Mouse (Mus musculus) v-Abl transformed pro-B cells (cell line): ENCODE data around the gene Tbc1d5.

Experiments used
- in situ Hi-C, 2 experiments: fragments of 400-800 bp; cut with MboI; formaldehyde crosslinking; loops; one replicate each; pipeline ENCODE4 v1.15.1; 2025; ENCODE audit not compliant: unreplicated experiment in 2 of 2

Gene Tbc1d5

GRCm38 (mm10) chr17:51111194-51111593 is 68.0 kb downstream of the Tbc1d5 start:
- in situ Hi-C loops = loop anchor here in 1 of 2 experiments (5.0 kb wide), 1 partner anchor 176 kb away; no protein-coding TSS in a partner anchor

DNA sequence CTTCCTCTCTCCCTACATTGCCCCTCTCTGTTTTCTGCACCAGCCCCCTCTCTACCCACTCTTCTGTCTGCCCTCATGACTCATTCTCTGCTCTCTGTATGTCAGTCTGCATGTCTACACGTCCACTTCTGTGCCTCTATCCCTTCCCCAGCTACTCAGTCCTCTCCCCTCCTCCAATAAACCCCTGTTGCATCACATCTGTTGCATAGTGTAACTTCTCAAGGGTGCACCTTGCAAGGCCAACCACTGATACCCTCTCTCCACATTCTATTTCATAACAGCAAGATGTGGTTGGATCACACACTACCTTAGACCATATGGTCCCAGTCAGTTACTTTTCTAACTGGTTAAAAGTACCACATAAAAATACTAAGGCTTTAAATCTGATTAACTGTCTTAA is 74.9 kb downstream of the Tbc1d5 start:
- in situ Hi-C loops = loop anchor here in 1 of 2 experiments (10.0 kb wide), 1 partner anchor 181 kb away; no protein-coding TSS in a partner anchor

GRCm38 (mm10) chr17:51043869-51044268 is 135.3 kb downstream of the Tbc1d5 start:
- in situ Hi-C loops = no loop called here

DNA sequence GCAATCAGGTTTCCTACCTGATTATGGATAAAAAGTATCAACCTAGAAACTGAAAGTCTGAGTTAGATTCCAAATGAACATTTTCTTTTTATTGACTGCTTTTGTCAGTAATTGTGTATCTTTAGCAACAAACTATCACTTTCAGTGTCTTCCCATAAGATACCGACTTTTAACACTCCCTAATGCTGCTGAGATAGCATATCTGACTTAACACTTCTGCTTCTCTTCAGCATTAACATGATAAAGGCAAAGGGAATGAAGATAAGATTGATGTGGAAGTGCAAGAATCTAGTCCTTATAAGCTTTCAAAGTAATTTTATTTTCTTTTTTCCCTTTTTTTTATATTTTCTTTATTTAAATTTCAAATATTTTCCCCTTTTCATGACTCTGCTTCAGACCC is 138.3 kb downstream of the Tbc1d5 start:
- in situ Hi-C loops = no loop called here

DNA sequence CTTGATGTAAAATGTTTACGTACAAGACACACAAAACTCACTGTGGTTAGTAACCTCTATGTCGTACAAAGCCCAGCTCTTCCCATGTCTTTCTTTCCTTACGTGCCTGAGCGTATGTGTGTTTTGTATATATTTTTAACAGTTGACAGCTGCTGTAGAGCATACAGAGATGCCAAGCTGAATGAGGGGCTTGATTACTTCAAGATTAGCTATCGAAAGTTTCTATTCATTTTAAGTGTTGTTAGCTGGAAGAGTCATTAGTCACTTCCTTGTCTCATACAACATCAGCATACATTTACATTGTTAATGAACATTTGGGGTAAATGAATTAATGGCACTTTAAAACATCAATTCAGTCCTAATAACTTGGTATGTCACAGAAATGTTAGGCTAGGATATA is 155.9 kb downstream of the Tbc1d5 start:
- in situ Hi-C loops = no loop called here

DNA sequence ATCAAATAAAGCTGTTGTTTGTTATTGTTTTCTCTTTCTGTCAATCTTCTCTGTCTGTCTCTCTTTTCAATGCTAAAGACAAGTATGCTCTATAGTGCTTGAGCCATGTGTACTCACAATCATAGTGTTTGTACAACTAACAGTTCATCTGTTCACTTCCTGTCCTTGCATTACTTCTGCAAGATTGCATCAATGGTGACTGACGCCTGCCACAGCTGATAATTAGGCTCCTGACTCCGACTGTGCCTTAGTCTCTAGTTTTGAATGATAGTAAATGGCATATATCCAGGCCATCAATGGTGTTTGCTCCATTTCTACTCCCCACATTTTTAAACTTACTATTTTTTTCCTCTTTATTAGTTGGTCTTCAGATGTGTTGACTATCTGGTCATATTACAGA is 162.8 kb downstream of the Tbc1d5 start:
- in situ Hi-C loops = no loop called here

GRCm38 (mm10) chr17:51013908-51014307 is 165.2 kb downstream of the Tbc1d5 start:
- in situ Hi-C loops = no loop called here

DNA sequence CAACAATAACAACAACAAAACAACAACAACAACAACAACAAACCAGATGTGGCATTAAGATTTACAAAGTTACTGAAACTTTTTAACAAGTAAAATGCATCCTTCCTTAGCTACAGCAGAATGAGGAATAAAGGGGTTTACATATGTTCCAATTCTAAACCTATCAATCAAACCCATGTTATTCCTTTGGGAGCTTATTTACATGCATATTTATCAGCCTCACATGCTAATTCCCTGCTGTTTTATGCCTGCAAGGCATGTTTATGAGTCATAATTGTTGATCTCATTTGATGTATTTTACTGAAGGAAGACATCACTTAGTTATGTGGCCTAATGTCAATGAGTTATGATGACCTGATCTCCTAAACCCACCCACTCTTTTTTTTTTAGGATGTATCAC is 176.0 kb downstream of the Tbc1d5 start:
- in situ Hi-C loops = no loop called here

DNA sequence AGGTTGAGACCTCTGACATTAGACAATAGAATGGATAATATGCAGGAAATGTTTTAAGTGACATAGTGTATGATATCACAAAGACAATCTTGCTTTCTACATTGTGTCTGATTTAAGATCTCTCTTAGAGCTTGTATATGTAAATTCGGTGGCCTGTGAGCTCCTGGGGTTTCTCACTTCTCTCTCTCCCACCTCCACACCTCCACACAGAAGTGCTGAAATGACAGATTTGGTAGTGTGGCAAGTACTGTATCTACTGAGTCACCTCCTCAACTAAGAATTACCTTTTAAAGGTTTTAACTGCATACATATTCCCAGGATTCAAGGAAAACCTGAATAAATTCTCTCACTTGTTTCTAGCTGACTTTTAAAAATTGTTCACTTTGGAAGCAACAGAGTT is 180.9 kb downstream of the Tbc1d5 start:
- in situ Hi-C loops = loop anchor here (10.0 to 25.0 kb wide), 3 partner anchors 1167 to 1457 kb away; no protein-coding TSS in a partner anchor

DNA sequence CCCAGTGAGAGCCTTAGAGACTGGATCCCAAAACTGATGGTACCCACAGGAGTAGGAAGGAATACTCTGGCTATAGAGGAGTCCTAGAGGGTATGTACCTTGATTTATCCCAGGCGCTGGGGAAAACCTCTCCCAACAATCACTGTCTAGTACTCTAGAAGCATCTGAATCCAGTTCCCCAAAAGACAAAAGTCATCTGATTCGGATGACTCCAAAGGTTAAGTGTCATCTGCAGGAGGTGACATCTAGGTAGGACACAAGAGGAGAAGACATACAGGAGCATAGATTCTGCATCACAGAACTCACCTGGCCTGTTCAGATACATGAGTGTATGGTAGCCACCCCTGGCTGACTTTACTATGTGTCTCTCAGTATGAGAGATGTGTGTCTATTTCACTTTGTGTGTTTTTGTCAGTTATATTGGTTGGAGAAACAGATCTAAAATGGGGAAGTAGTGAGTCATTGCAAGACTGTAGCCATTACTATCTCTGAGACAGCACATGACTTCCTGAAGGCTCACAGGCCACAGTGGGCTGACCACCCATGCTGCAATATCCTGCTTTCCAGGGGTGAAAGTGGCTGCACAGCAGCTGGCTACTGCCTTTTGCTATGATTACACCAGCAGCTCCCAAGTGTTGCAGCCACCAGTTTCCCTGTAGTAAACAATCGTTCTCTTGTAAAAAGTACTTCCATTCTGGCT is 185.7 kb downstream of the Tbc1d5 start:
- in situ Hi-C loops = loop anchor here (5.0 to 25.0 kb wide), 4 partner anchors 294 to 1461 kb away; no protein-coding TSS in a partner anchor

DNA sequence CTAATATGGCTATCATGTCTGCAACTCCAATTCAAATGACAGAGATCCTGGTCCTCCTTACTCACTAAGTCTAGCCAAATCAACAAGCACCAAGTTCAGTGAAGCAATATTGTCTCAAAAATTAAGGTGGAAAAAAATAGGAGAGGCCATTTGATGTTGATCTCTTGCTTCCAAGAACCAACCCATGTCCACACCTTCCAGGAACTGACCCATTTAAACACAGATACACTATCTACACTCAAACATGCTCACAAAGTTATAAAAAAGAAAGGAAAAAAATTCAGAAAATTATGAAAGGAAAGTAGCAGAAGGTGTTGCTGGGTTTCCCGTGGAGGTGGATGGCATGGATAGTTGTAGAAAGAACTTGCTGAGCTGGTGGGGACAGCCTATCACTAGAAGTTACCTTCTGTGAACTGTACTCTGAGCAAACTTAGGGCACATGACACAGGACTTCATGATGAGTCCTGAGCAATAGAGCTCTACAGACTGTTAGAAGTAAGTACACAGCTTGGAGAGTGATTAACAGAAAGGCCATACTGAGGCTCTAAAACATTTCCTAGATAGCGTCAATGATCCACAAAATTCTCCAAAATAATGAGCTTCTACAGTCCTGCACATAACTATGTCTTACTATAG is 188.3 kb downstream of the Tbc1d5 start:
- in situ Hi-C loops = loop anchor here (5.0 to 25.0 kb wide), 4 partner anchors 296 to 1464 kb away; no protein-coding TSS in a partner anchor

DNA sequence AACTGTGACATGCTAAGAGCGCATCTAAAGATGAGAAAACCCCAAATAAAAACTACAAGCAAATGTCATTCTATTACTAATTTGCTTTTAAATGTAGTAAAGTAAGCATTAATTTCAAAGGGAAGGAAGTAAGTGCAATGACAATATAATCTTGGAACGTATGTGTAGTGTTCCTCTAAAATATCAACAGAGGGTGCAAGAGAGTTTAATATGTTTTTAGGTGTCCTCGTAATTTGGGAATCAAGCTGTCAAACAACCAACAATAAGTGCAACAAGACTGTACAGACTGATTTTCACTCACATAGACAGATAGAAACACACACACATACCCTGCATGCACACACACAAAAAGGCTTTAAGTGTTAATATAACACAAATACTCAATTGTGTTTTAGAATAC is 191.2 kb downstream of the Tbc1d5 start:
- in situ Hi-C loops = loop anchor here (5.0 to 25.0 kb wide), 2 partner anchors 799 to 1199 kb away; no protein-coding TSS in a partner anchor

GRCm38 (mm10) chr17:50981933-50982332 is 197.2 kb downstream of the Tbc1d5 start:
- in situ Hi-C loops = loop anchor here in 1 of 2 experiments (25.0 kb wide), 1 partner anchor 1205 kb away; no protein-coding TSS in a partner anchor

DNA sequence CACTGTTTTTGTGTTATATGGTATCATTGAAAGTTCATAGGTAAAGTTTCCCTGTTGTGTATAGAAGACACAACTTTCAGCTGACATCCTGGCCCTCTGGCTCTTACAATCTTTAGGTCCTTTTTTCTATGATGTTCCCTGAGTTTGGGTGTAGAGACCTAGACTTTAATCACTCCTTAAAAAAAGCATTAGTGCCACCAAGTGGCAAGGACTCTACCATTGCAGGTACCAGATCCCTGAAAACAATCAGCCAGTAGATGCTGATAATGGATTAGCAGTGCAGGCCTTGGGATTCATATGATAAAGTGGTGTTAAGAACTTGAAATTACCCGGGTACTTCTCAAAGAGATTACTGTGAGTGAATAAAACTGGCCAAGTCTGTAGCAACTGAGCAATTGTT is 207.0 kb downstream of the Tbc1d5 start:
- in situ Hi-C loops = loop anchor here (10.0 to 25.0 kb wide), 3 partner anchors 685 to 1493 kb away; partner anchors contain the start of gene Dazl (in 1 of the 2)

DNA sequence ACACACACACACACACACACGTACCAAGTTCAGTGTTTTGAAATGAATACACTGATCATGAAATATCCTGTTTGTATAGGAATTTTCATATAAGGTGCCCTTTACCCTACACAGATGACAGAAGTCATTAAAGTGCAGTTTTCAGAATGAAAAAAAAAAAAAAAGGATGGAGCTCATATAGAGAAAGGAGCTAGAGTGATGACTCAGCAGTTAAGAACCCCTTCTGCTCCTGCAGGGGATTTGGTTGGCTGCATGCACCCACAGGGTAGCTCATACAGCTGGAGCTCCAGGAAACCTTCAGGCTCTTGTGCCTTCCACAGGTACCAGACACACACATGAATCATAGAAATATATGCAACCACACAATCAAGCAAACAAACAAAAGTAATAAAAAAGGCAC is 213.0 kb downstream of the Tbc1d5 start:
- in situ Hi-C loops = loop anchor here (5.0 to 25.0 kb wide), 3 partner anchors 149 to 1004 kb away; partner anchors contain the start of gene Dazl (in 1 of the 2)

DNA sequence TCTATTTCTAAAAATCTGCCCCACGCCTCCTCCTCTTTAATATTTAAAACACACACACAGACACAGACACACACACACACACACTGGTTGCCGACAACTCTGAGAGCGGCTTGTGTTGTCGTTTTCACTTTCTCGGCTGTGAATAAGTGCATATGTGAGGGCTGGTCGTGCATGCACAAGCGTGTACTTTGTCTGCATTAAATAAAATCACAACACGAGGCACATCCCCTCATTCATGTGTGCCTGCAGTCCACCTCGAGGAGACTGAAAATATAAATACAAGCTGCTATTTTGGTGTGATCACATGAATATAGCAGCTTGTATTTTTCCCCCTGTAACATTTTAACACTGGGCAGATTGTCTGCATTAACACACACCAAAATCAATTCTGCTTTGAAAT is 224.8 kb downstream of the Tbc1d5 start:
- in situ Hi-C loops = loop anchor here in 1 of 2 experiments (25.0 kb wide), 2 partner anchors 667 to 992 kb away; partner anchors contain the start of gene Dazl

DNA sequence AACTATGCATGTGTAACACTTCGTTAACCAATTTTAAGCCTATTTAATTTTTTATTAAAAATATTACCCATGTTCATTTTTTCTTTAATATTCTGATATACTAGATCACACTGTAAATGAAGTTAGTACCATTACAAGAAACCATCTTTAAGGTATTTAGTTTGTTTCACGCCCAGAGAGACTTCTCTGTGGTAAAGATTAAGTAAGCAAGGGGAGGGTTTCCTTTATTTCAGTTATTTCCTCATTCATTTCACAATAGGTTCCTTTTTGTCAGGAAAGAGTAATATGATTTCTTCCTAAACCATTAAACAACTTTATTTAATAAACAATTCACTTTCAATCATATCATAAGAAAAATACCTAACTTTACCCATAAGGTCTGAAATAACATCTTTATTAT is 256.8 kb downstream of the Tbc1d5 start:
- in situ Hi-C loops = no loop called here

DNA sequence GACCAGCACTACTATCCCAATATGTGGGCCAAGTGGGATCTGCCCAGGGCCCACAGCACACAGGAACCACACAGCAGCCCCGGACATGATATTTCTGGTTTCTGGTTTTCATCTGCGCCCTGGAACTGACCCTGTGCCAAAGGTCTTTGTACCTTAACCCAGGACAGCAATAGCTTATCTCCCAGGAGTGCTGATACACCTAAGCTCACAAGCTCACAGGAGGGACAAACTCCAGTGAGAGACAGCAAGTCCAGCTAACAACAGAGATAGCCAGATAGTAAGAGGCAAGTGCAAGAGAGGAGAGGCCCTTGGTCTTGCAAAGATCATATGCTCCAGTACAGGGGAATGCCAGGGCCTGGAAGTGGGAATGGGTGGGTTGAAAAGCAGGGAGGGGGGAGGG is 263.9 kb downstream of the Tbc1d5 start:
- in situ Hi-C loops = no loop called here

DNA sequence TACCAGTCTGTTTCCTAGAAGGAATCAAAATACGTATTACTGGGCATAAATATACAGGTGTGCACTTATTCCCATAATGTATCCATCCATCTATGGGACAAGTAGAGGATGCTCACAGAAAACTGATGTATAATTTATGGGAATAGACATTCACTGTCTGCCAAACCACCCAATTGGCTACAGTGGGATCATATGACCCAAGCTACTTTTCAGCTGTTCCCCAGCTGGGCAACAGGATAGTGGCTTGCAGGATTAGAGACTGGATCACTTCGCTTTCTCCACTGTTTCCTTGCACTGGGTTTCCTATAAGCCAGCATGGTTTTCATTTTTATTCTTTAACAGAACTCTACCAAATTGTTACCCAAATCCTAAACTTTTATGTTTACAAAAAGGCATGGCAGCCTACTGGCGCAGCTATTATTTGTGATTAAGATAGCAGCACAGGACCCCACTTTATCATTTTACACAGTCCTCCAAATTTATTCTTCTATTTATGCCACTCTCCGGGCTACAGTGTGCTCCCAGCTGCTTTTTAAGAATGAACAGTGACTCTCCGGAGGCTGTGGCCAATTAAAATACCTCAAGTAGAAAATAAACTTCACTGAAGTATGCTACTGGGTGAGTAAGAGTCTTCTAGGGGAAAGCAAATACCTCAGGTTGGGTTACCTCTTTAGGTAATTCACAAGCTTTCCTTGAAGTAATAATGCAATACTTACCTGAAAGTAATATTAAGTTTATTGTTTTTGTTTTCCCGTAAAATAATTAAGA is 270.4 kb downstream of the Tbc1d5 start:
- in situ Hi-C loops = no loop called here

GRCm38 (mm10) chr17:50908160-50908559 is 271.0 kb downstream of the Tbc1d5 start:
- in situ Hi-C loops = no loop called here

- in situ Hi-C loops = no loop called here
These were observed 272.5 kb downstream of the Tbc1d5 start for GRCm38 (mm10) chr17:50906630-50907029.
